Mouse (Mus musculus) heart, adult 8-10 months (tissue): ENCODE results near the gene Trim25. TPM values are rescaled to one million over a fixed set of nuclear protein-coding genes. Genes with fewer than 3 reads are reported as not detected.
"Not testable (repeated sequence)": the region's sequence is repeated elsewhere in the genome, so short reads cannot be mapped to it uniquely, and the experiment has no call there.

ENCODE experiments used
- DNase-seq: peaks from one replicate; pipeline ENCODE4 v3.0.0; 2022; ENCODE audit warnings: low spot score
- total RNA-seq, 4 experiments: library from RNA; stranded (reverse); gene quantifications; 2 replicates each; pipeline ENCODE4 v1.2.4; 2022

Gene Trim25
- total RNA-seq, 4 experiments from 2014 or later: 16.8 to 21.3 (median 17.1) TPM

DNA sequence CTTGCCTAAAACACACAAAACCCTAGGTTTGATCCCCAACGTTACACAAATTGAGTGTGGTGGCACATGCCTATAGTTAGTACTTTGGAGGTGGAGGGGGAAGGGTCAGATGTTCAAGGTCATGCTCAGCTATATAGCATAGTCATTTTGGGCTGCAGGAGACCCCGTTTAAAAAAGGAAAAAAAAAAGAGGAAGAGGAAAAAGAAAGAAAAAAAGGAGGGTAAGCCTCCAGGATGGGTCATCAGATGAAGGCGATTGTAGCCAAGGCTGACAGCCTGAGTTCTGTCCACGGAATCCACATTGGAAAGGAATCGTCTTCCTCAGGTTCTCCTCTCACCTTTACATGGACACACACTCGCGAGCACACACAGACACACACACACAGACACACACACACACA, 4.7 kb upstream of the Trim25 start:
- no peak for DNase-seq

DNA sequence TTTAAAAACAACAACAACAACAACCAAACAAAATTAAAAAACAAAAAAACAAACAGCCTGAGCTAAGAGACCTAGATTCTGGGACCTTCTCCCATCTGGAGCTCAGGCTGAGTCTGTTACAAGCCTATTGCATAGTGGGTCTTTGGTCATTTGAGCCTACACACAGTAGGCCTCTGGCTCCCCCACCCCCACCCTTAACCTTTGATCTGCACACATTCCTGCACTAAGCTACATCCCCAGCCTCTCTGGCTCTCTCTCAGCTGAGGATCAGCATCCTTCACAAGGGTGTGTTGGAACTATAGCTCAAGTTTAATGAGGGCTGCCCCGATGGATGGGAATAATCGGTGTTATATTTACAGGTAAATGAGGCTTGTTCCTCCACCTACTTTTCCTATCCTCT, 3.6 kb upstream of the Trim25 start:
- DNase-seq: no peak

DNA sequence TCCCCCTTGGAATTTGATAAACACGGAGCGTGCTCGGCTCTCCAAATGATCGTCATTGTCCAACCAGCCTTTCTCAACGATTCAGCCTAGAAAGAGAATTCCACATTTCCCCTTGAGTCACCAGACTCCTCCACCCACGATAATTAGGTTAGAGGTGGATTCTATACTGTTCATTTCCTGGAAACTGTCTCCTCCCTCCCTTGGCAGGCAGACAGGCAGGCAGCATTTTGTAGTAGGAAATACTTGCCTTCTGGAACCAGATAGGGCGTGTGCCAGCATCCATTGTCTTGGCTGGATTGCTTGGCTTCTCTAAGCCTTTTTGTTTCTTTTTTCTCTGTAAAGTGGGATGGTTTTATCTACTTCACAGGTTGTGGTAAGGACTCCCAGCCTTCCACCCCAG, 2.7 kb upstream of the Trim25 start:
- peak; percentile 66 for DNase-seq

DNA sequence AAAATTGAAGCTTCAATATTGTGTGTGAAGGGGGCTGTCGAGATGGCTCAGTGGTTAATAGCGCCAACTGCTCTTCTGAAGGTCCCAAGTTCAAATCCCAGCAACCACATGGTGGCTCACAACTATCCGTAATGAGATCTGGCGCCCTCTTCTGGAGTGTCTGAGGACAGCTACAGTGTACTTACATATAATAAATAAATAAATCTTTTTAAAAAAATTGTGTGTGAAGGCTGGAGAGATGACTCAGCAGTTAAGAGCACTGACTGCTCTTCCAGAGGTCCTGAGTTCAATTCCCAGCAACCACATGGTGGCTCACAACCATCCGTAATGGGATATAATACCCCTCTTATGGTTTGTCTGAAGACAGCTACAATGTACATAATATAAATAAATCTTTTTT, 1.8 kb upstream of the Trim25 start:
- DNase-seq: not testable (repeated sequence)

DNA sequence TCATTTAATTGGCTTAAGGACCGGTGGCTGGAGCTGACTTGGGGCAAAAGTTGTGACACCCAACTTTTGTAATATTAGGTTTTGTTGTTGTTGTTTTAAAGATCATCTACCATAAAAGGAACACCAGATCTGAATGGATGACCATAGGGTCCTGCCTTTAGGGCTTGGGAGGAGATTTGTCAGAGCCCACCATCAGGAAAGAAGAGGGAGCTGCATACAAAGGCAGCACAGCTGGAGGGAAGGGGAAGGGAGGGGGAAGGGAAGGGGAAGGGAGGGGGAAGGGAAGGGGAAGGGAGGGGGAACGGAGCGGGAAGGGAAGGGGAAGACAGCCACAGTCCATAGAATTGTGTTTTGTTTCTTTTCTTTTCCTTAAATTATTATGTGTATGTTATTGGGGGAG, 770 bp upstream of the Trim25 start:
- DNase-seq: no peak

DNA sequence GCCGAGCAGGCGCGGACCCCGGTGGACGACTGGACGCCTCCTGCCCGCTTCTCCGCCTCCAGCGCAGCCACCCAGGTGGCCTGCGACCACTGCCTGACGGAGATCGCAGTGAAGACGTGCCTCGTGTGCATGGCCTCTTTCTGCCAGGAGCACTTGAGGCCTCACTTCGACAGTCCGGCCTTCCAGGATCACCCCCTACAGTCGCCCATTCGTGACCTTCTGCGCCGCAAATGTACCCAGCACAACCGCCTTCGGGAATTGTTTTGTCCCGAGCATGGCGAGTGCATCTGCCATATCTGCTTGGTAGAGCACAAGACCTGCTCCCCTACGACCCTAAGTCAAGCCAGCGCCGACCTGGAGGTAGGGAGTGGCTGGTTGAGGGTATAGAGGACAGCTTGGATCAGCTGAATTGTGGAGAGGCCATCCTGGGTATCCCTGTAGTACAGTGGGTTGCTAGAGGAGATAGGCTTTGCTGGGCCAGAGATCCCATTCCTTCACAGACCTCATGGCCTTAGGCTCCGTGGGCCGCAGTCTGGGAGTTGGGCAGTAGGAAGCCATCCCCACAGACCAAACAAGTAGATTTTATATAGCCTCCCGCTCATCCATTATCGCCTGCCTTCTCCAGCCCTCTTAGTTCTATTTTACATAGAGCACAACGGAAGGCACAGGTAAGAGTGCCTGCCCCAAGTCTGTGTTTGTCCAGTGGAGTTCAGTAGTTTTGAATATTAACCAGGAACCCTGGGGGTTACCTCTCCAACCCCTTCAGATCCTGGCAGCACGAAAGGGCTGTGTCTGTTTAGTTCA, 749 bp downstream of the Trim25 start:
- no peak for DNase-seq

DNA sequence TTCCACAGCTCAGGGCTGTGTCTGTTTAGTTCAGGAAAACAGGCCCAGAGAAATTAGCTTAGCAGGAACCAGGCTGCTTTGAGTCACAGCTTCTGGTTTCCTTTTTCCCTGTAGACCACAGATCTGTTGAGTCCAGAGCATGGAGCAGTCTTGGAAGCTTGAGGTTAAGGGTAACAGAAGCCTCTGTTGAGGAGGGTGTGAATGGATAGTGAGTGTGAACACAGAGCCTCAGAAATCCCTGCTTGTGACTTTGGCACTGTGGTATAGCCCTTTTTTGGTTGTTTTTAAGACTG, 1.3 kb downstream of the Trim25 start:
- DNase-seq: no peak

DNA sequence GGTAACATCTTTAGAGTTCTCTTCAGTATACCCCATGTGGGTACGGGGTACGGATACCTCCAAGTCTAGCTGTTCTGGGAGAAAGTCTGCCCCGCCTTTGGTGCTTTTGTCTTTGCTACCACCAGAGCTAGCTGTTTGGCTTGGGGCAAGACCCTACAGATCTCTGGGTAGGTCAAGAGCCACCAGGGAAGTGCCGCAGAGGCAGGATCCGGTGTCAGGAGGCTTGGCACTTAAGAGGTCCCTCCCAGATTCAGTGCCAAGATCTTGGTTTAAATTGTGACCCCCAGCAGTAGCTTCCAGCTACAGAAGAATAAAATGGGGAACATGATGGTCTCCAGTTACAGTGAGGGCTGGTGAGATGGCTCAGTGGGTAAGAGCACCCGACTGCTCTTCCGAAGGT, 2.4 kb downstream of the Trim25 start:
- DNase-seq: no peak

DNA sequence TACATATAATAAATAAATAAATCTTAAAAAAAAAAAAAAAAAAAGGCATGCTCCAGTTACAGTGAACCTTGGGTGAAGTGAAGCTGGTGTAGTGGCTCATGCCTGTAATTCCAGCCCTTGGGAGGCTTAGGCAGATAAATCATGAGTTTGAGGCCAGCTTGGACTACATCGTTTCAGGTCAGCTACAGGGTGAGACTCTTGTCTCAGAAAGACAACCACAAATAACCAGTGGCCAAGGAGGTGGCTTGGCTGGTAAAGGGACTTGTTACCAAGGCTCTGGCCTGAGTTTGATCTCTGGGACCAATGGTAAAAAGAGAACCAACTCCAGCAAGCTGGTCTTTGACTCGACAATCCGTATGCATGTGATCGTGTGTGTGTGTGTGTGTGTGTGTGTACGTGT, 2.9 kb downstream of the Trim25 start:
- no peak for DNase-seq

DNA sequence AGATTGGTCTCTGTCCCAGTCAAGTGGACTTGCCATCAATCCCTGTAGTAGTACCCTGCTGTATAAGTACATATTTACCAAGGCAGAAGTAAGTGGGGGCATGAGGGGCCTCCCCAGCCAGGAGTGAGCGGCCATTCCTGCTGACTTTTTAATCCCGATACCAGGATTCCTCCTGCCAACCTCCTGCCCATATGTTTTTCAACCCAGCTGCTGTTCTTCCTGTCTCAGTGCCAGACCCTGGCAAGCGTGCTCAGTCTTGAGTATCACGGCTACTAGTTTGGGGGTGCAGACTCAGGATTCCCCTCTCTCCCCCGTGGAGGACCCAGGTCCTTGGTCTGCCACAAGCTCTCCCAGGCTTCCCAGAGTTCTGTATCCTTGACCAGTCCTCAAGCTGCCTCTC, 3.4 kb downstream of the Trim25 start:
- DNase-seq: no peak

DNA sequence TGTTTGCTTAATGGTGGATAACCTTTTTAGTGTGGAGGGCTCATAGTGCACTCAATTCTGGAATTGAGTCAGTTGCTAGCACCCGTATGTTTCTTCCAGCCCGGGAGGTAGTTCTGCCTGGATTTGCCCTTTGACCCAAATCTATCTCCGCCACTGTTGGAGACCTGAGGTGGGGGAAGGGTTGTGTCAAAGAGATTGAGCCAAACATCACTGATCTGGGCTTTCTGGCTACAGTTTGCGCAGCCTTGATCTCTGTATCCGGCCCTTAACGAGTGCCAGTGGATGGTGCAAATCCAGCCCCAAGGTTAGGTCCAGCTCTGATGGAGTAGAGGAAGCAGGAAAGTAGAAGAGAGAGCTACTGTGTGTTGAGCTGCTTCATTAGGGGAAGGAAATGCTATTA, 3.9 kb downstream of the Trim25 start:
- DNase-seq: no peak

DNA sequence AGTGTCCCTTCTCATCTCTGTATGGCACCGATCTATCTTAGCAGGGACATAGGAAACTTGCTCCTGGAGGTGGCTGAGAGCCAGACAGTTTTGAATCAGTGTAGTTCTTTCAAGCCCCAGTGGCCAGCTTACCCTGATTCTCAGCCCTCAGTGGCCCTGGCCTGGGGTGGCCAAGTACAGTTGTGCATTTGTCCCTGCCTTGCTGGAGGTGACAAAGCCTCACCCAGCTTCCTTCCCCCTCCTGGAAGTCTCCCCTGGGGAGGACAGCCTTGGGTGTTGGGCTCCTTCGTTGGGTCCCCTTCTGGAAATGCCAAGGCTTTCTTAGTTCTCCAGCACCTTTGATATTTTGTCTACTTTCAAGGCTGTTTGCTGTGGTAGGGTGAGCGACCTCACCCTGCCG, 4.5 kb downstream of the Trim25 start:
- no peak for DNase-seq

DNA sequence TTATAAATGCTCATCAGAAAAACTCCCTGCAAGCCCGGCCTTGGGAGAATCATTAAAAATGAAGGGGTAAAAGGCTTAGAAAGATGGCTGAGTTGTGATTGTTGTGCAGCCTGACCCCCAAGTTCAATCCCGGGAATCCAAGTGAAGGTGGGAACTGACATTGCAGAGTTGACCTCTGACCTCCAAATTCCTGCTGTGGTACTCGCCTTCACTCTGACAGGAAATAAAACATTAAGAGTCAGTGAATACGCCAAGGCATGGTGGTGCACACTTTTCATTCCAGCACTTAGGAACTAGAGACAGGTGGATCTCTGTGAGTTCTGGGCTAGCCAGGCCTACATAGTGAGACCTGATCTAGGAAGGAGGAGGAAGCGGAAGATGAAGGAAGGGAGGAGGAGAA, 6.3 kb downstream of the Trim25 start:
- DNase-seq: no peak

DNA sequence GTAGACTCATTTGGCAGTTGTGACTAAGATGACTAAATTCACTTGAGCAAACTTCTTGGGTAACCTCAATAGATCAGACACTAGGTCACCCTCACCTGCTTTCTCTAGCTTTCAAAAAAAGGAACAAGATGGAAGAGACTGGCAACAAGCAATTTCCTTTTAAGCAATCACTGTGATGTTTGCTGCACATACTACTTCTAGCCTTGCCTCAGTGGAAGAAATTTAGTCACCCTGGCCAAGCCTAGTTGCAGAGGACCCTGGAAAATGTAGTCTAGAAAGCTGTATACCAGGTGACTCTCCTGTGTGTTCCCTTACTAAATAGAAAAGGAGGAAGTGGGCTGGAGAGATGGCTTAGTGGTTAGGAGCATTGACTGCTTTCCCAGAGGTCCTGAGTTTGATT, 7.2 kb downstream of the Trim25 start:
- DNase-seq: no peak

DNA sequence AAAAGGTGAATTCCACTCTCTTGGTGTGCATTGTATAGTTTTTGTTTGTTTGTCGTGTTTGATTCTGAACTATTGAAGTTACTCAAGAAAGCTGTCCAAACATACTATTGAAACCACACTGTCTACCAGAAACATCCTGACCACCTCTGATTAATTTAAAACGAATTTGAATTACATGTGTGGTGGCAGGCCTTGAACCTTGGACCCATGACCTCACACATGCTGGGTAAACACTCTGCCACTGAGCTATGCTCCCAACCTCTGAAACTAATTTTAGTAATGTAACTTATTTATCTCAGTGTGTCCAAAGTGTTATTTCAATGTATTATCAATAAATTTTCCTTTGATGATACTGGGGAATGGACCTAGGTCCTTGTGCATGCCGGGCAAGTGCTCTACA, 8.4 kb downstream of the Trim25 start:
- no peak for DNase-seq

DNA sequence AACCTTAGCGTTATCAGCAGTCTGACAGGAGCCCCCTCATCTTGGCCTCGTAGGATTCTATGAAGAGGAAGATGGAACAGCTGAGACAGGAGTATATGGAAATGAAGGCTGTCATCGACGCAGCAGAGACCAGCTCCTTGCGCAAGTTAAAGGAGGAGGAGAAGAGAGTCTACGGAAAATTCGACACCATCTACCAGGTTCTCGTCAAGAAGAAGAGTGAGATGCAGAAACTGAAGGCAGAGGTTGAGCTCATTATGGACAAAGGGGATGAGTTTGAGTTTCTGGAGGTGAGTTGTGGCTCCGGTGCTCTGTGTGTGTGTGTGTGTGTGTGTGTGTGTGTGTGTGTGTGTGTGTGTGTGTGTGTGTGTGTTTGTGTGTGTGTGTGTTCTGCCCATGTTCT, 9.9 kb downstream of the Trim25 start:
- DNase-seq: no peak

DNA sequence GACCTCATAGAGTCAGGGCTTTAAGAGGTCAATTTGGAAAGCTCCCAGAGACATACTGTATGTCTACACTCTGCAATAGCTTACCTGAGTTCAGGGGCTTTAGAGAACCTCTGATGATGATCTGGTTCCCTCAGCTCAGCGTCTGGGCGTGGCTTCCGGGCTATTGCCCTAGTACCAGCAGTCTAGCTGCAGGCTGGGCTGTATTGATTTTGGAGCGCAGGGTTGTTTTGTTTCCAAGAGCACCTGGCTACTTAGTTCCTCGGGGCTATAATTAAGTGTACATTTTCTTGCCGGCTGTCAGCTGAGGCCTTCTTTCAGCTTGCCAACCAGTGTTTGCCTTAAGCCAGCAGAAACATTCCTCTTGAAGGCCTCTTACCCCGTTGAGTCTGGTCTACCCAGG, 10.3 kb downstream of the Trim25 start:
- no peak for DNase-seq

DNA sequence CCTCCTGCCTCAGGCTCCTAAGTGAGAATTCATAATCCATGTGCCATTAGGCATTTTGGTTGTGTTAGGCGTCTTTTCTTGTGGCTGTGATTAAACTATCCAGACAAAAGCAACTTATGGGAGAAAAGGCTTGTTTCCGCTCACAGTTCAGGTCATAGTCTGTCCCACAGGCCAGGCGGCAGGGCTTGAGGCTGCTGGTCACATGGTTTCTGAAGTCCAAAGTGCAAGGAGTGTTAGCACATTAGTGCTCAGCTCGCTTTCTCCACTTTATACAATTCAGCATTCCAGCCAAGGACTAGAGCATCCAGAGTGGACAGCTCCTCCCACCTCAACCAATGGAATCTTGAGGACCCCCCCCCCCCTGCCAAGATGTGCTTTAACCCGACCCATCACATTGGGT, 13.1 kb downstream of the Trim25 start:
- DNase-seq: no peak

DNA sequence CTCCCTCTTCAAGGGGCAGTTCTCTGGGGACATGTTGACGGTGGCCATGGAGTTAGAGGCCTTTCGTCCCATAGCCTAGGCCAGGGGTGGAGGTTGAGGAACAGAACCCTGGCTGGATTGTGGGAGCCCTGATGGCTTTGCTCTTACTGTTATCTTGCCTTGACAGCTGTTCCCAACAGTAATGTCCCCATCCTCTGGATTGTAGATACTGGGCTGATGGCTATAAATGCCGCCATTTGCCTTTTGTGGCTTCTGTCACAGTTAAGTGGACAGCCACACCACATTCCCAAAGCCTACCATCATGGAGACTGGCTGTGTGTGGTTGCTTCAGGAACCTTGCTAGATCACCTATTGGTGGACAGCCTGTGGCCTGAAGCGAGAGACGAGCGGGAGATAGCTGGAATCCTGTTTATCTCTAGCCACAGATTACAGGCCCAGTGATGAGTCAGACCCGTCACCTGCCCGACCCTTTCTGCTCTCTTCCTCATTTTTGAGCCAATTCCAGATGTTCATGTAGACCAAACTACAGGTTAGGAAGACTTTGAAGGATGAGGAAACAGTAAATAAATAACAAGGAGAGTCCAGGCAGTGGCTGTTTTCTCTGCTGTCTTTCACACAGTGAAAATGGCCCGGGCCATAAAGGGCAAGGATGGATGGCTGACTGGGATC, 18.5 kb downstream of the Trim25 start:
- no peak for DNase-seq

DNA sequence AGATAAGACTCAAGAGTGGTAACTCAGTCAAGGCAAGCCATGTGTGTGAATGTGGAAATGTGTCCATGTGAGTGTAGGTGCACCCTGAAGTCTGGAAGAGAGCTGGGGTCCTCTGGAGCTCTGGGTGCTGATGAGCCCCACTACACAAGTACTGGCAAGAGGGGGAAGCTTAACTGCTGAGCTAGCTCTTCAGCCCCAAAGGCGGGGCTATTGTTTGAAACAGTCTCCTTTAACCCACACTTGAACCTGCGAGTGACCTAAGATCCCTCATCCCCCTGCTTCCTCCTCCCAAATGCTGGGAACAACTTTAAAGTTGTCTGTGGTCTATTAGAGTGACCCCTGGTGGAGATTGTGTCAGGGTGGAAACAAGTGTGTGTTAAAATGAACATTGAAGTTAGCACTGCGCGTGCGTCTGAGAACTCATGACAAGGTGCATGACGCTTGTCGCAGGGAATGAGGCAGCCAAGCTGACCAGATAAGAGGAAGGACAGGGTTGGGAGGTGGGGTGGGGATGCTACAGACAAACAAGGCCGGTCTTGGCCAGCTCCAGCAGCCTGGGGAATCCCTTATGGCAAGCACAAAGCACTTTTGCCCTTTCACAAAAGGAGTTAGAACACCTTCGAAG, 21.6 kb downstream of the Trim25 start:
- DNase-seq: no peak

DNA sequence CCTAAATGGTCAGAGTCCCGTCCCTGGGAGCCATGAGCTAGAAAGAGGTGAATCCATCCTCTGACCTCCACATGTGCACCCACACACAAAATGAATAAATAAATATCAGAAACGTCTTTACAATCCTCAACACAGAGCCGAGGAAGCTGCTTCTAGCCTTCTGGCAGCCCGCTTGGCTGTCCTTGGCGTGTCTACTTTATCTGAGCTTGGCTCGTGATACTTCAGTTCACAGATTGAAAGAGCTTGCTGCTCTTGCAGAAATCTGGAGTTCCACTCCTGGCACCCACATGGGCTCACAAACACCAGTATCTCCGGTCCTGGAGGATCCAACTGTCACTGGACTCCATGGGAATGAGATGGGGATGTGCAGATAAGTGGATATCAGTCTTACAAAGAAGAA, 22.5 kb downstream of the Trim25 start:
- DNase-seq: no peak

DNA sequence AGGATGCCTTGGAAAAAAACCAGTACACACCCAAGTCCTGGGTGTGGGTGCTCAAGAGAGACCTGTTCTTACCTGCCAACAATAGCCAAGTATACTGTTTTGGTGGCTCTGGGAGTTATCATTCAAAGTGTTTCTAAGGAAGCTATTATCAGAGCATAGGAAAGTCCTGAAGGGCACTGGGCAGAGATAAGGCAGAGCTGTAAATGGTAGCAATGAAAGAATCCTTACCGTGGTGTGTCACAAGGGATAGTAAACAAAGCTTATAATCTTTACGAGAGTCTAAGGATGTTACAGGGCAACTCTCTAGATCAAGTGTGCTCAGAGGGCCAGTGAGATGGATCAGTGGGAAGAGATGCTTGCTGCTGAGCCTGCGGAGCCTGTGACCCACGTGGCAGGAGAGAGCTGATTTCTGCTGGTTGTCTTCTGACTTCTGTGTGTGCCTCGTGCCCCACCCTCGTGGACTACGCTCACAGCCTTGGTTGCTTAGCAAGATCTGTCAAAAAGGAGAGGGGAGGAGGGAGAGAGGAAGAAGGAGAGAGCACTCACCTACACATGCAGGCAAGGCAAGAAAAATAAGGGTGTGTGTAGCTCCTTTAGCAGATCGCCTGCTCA, 23.1 kb downstream of the Trim25 start:
- no peak for DNase-seq

DNA sequence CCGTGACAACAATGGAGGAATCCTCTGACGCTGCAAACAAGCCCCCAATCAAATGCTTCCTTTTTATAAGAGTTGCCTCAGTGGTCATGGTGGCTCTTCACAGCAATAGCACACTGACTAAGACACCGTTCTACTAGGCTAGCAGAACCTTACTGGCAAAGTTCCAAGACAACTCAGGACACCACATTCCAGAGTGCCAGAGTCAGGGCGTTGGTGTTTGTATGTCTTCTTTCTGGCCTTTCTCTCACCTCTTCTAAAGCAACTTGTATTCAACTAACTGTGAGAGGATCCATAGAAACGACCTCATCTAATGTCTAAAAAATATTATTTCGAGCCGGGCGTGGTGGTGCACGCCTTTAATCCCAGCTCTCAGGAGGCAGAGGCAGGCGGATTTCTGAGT, 24.3 kb downstream of the Trim25 start:
- DNase-seq: no peak
